Mouse (Mus musculus) G1E (cell line): Measurements from ENCODE around the gene Nhsl2. TPM values are rescaled to one million over a fixed set of nuclear protein-coding genes. Genes with fewer than 3 reads are reported as not detected.

Source experiments
- ATAC-seq: 2 replicates; pipeline ENCODE4 v1.8.0; 2016; ENCODE audit warnings: mild to moderate bottlenecking; ENCODE audit not compliant: insufficient number of reproducible peaks, poor library complexity, low FRiP score, severe bottlenecking; ENCODE audit errors: extremely low read depth
- DNase-seq: peaks from one replicate; pipeline ENCODE4 v3.0.0; 2012; ENCODE audit warnings: low spot score
- H3K27me3 ChIP-seq: 2 replicates; pipeline ENCODE4 v1.6.1; 2012; ENCODE audit warnings: mild to moderate bottlenecking, low read length, inconsistent platforms; ENCODE audit not compliant: insufficient read depth
- H3K36me3 ChIP-seq: replicated peaks from 2 replicates; pipeline ENCODE3; 2012; ENCODE audit warnings: mild to moderate bottlenecking, inconsistent platforms
- H3K4me1 ChIP-seq: 2 replicates; pipeline ENCODE4 v1.6.1; 2012; ENCODE audit warnings: low read depth, low read length, inconsistent platforms, mixed read lengths; ENCODE audit not compliant: insufficient read depth
- H3K4me3 ChIP-seq: 2 replicates; pipeline ENCODE4 v1.5.1; 2012; ENCODE audit warnings: low read depth, mild to moderate bottlenecking, inconsistent platforms, low read length, moderate library complexity, mixed read lengths
- H3K9me3 ChIP-seq: replicated peaks from 2 replicates; pipeline ENCODE4 v1.6.1; 2012; ENCODE audit warnings: inconsistent platforms
- CTCF ChIP-seq: IDR thresholded peaks from 2 replicates; pipeline ENCODE4 v1.5.1; 2012; ENCODE audit warnings: low read depth, low read length, inconsistent platforms, mixed read lengths
- GATA1 ChIP-seq: IDR thresholded peaks from 2 replicates; pipeline ENCODE4 v1.6.1; 2012; ENCODE audit warnings: borderline replicate concordance, low read length, inconsistent platforms, mixed read lengths
- GATA2 ChIP-seq: IDR thresholded peaks from 2 replicates; pipeline ENCODE4 v1.6.1; 2012; ENCODE audit warnings: low read depth, low read length, inconsistent platforms, borderline replicate concordance
- POLR2AphosphoS5 ChIP-seq: IDR thresholded peaks from 2 replicates; pipeline ENCODE4 v1.6.1; 2012; ENCODE audit warnings: low read depth, low read length, inconsistent platforms; ENCODE audit not compliant: insufficient replicate concordance
- TAL1 ChIP-seq: conservative IDR thresholded peaks from 2 replicates; pipeline ENCODE4 v1.6.1; 2012; ENCODE audit warnings: low read depth, low read length, inconsistent platforms, mixed read lengths
- polyA plus RNA-seq: library from polyadenylated mRNA; stranded (reverse); fragments of >175 nt; gene quantifications from 2 replicates; pipeline ENCODE4 v1.2.3, GENCODE M21; 2012
- total RNA-seq, 2 experiments: library from RNA; stranded (forward) in 1 of 2; stranded (reverse) in 1 of 2; fragments of 200-1000 nt in 1 of 2; fragments of >200 nt in 1 of 2; fragmentation: Nextera tagmentation in 1 of 2; gene quantifications; 2 replicates each; pipeline ENCODE4 v1.2.3; 2014 to 2017

Gene Nhsl2
- total and polyA plus RNA-seq, 3 experiments: 0.02 to 0.05 TPM; not detected in 1

- H3K36me3 ChIP-seq: no peaks in the 10 kb centered on the region
- H3K4me1 ChIP-seq: no peaks in the 10 kb centered on the region
- TF ChIP-seq CTCF (no peak), GATA2 (no peak), POLR2AphosphoS5 (no peak), GATA1 (no peak), TAL1 (no peak)
- H3K4me3 ChIP-seq: no peak overlapping the region
- no peaks in the 10 kb centered on the region for H3K9me3 ChIP-seq
- H3K27me3 ChIP-seq: 0 out of 2 replicates have a peak, but pooled peaks cover 5% of the 10 kb centered on the region
- ATAC-seq: no peak
- DNase-seq: no peak
Observed at GRCm38 (mm10) chrX:101877840-101878239, 28.7 kb downstream of the Nhsl2 start.

GRCm38 (mm10) chrX:101878546-101878945 lies 29.4 kb downstream of the Nhsl2 start:
- Histone ChIP-seq H3K4me3 (no peak overlapping the region), H3K9me3 (no peaks in the 10 kb centered on the region), H3K4me1 (no peaks in the 10 kb centered on the region), H3K36me3 (no peaks in the 10 kb centered on the region), H3K27me3 (0 out of 2 replicates have a peak, but pooled peaks cover 5% of the 10 kb centered on the region)
- TF ChIP-seq POLR2AphosphoS5 (no peak), GATA1 (no peak), TAL1 (no peak), CTCF (no peak), GATA2 (no peak)
- no peak for ATAC-seq
- no peak for DNase-seq

- TF ChIP-seq CTCF (no peak), GATA1 (no peak), TAL1 (no peak), POLR2AphosphoS5 (no peak), GATA2 (no peak)
- Histone ChIP-seq H3K4me1 (no peaks in the 10 kb centered on the region), H3K27me3 (0 out of 2 replicates have a peak, but pooled peaks cover 5% of the 10 kb centered on the region), H3K9me3 (no peaks in the 10 kb centered on the region), H3K36me3 (no peaks in the 10 kb centered on the region), H3K4me3 (no peak overlapping the region)
- no peak for ATAC-seq
- DNase-seq: no peak
Observed at GRCm38 (mm10) chrX:101882141-101882751, 33.1 kb downstream of the Nhsl2 start.

GRCm38 (mm10) chrX:101889384-101889783 lies 40.2 kb downstream of the Nhsl2 start:
- Histone ChIP-seq H3K9me3 (no peaks in the 10 kb centered on the region), H3K27me3 (no peaks in the 10 kb centered on the region), H3K4me1 (no peaks in the 10 kb centered on the region), H3K36me3 (no peaks in the 10 kb centered on the region), H3K4me3 (no peak overlapping the region)
- DNase-seq (no peak), ATAC-seq (no peak)
- TF ChIP-seq CTCF (no peak), POLR2AphosphoS5 (no peak)

- H3K36me3 ChIP-seq: no peaks in the 10 kb centered on the region
- H3K9me3 ChIP-seq: no peaks in the 10 kb centered on the region
- no peaks in the 10 kb centered on the region for H3K27me3 ChIP-seq
- H3K4me1 ChIP-seq: no peaks in the 10 kb centered on the region
- ATAC-seq: no peak
- TF ChIP-seq GATA2 (no peak), GATA1 (no peak), POLR2AphosphoS5 (no peak), CTCF (no peak), TAL1 (no peak)
- no peak overlapping the region for H3K4me3 ChIP-seq
- DNase-seq: no peak
Observed at GRCm38 (mm10) chrX:101889813-101890469, 40.8 kb downstream of the Nhsl2 start.

GRCm38 (mm10) chrX:101893796-101894195 lies 44.6 kb downstream of the Nhsl2 start:
- no peaks in the 10 kb centered on the region for H3K27me3 ChIP-seq
- no peaks in the 10 kb centered on the region for H3K36me3 ChIP-seq
- no peaks in the 10 kb centered on the region for H3K4me1 ChIP-seq
- no peaks in the 10 kb centered on the region for H3K9me3 ChIP-seq
- DNase-seq (no peak), ATAC-seq (no peak)
- H3K4me3 ChIP-seq: no peak overlapping the region
- no peak for TF ChIP-seq GATA2
- no peak for TF ChIP-seq GATA1
- no peak for TF ChIP-seq CTCF
- TF ChIP-seq POLR2AphosphoS5: no peak
- TF ChIP-seq TAL1: no peak
